Mouse (Mus musculus): ENCODE results near the gene Hsd17b6. TPM values are rescaled to one million over a fixed set of nuclear protein-coding genes. Genes with fewer than 3 reads are reported as not detected.

Hsd17b6 gene
- 0.13 TPM in 1 of 2 replicates, not detected in the other for polyA plus RNA-seq (2012; rRNA removed)

GRCm38 (mm10) chr10:128007446-128007845 is at the start of gene Hsd17b6:
Gene Hsd17b6 (minus strand): TSS chr10:128007611.

GRCm38 (mm10) chr10:128015068-128015934 is 7.9 kb upstream of the Hsd17b6 start, which contains the start of gene Prim1:
Gene Prim1 (plus strand): TSS chr10:128015168.

Other genes with a start within 250 kb of the Hsd17b6 start
- gene Rdh1, start 247.9 kb downstream of the Hsd17b6 start, polyA plus RNA-seq (2012; rRNA removed) = 0.27 and 0.28 TPM in 2 replicates
- gene Rdh16f1, start 247.8 kb downstream of the Hsd17b6 start, polyA plus RNA-seq (2012; rRNA removed) = 0.84 and 1.1 TPM in 2 replicates
- gene Rdh9, start 231.2 kb downstream of the Hsd17b6 start, polyA plus RNA-seq (2012; rRNA removed) = 0.48 TPM in 1 of 2 replicates, not detected in the other
- gene Rdh16, start 206.5 kb downstream of the Hsd17b6 start, polyA plus RNA-seq (2012; rRNA removed) = 0.12 and 0.18 TPM in 2 replicates
- not detected in 2 replicates for gene Rdh19, start 157.7 kb downstream of the Hsd17b6 start, polyA plus RNA-seq (2012; rRNA removed)
- gene Rdh16f2, start 141.1 kb downstream of the Hsd17b6 start, polyA plus RNA-seq (2012; rRNA removed) = 0.24 TPM in 1 of 2 replicates, not detected in the other
- gene Rdh7, start 118.8 kb downstream of the Hsd17b6 start, polyA plus RNA-seq (2012; rRNA removed) = 0.29 and 1.0 TPM in 2 replicates
- 0.19 and 0.69 TPM in 2 replicates for gene Sdr9c7, start 109.1 kb downstream of the Hsd17b6 start, polyA plus RNA-seq (2012; rRNA removed)
- gene Prim1, start 7.6 kb upstream of the Hsd17b6 start, polyA plus RNA-seq (2012; rRNA removed) = 2.9 and 3.9 TPM in 2 replicates
- 331 and 447 TPM in 2 replicates for gene Naca, start 28.0 kb upstream of the Hsd17b6 start, polyA plus RNA-seq (2012; rRNA removed)
- 112 and 146 TPM in 2 replicates for gene Ptges3, start 51.3 kb upstream of the Hsd17b6 start, polyA plus RNA-seq (2012; rRNA removed)
- 3,893 and 4,487 TPM in 2 replicates for gene Atp5b, start 75.7 kb upstream of the Hsd17b6 start, polyA plus RNA-seq (2012; rRNA removed)
- gene Baz2a, start 84.0 kb upstream of the Hsd17b6 start, polyA plus RNA-seq (2012; rRNA removed) = 25.7 and 32.3 TPM in 2 replicates
- 138 and 141 TPM in 2 replicates for gene Rbms2, start 172.7 kb upstream of the Hsd17b6 start, polyA plus RNA-seq (2012; rRNA removed)
- 5.7 TPM in 2 replicates for gene Gls2, start 186.8 kb upstream of the Hsd17b6 start, polyA plus RNA-seq (2012; rRNA removed)
- 10.6 and 15.3 TPM in 2 replicates for gene Spryd4, start 204.2 kb upstream of the Hsd17b6 start, polyA plus RNA-seq (2012; rRNA removed)
- gene Mip, start 218.2 kb upstream of the Hsd17b6 start, polyA plus RNA-seq (2012; rRNA removed) = 0.12 TPM in 1 of 2 replicates, not detected in the other
- gene Timeless, start 224.5 kb upstream of the Hsd17b6 start, polyA plus RNA-seq (2012; rRNA removed) = 6.4 and 6.9 TPM in 2 replicates
- 0.11 and 0.21 TPM in 2 replicates for gene Apon, start 246.5 kb upstream of the Hsd17b6 start, polyA plus RNA-seq (2012; rRNA removed)